Mouse (Mus musculus) liver, embryonic 14 days (tissue): ENCODE results near the gene Vmn1r79. TPM values are rescaled to one million over a fixed set of nuclear protein-coding genes. Genes with fewer than 3 reads are reported as not detected.

Experiments used
- polyA plus RNA-seq: library from polyadenylated mRNA; depleted of rRNA; stranded (reverse); fragments of >200 nt; gene quantifications from 2 replicates; pipeline ENCODE4 v1.2.3, GENCODE M21; 2012; rRNA removed

The Vmn1r79 gene
- polyA plus RNA-seq: not detected in 2 replicates

DNA sequence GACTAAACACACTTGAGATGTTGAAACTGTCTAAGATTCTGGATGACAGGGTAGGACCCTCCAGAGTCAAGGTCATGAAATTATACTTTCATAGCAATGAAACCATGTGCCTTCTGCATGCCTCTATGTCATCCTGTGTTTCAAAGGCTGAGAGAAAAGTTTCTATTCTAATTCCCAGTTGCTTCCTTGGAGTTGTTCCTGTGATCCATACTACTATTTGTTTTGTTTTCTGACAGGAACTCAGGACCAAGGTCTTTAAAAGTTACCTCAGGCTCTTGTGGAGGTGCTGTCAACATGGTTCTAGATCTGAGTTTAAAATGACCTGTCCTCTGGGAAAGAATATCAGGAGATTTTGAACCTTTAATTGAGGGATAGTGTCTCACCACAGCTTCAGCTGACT is at the start of gene Vmn1r79:
Gene Vmn1r79, plus strand, starts transcription at position 301 of the 400 bp plus-strand sequence.

GRCm38 (mm10) chr7:12149957-12150356 is 21.1 kb upstream of the Vmn1r79 start, which contains the start of gene Vmn1r78:
TSS of gene Vmn1r78 (plus strand) at chr7:12150257.

GRCm38 (mm10) chr7:12188986-12189385 is 17.9 kb downstream of the Vmn1r79 start, which contains the start of gene Vmn1r80:
TSS of gene Vmn1r80 (plus strand) at chr7:12189286.

Other genes starting within 250 kb of the Vmn1r79 start
- gene Vmn1r76, start 233.1 kb upstream of the Vmn1r79 start, polyA plus RNA-seq: not detected in 2 replicates
- not detected in 2 replicates for gene Vmn1r77, start 134.5 kb upstream of the Vmn1r79 start, polyA plus RNA-seq
- not detected in 2 replicates for gene Vmn1r78, start 21.0 kb upstream of the Vmn1r79 start, polyA plus RNA-seq
- not detected in 2 replicates for gene Vmn1r80, start 18.0 kb downstream of the Vmn1r79 start, polyA plus RNA-seq
- not detected in 2 replicates for gene Vmn1r81, start 97.0 kb downstream of the Vmn1r79 start, polyA plus RNA-seq
- not detected in 2 replicates for gene Vmn1r82, start 129.2 kb downstream of the Vmn1r79 start, polyA plus RNA-seq
- gene Vmn1r83, start 158.2 kb downstream of the Vmn1r79 start, polyA plus RNA-seq: not detected in 2 replicates
- gene Vmn1r84, start 198.0 kb downstream of the Vmn1r79 start, polyA plus RNA-seq: not detected in 2 replicates